Mouse (Mus musculus) heart, adult 2 months (tissue): ENCODE data around the gene Gm33543.

Experiments
- CTCF ChIP-seq: fragments of 200-600 bp; IDR thresholded peaks from 2 replicates; pipeline ENCODE4 v1.8.1; 2022; ENCODE audit warnings: antibody characterized with exemption, mild to moderate bottlenecking, moderate library complexity
- POLR2A ChIP-seq: fragments of 200-500 bp; IDR thresholded peaks from 2 replicates; pipeline ENCODE4 v1.6.1; 2011; ENCODE audit warnings: mild to moderate bottlenecking, low read depth, low read length, control low read depth; ENCODE audit not compliant: insufficient read depth

GRCm38 (mm10) chr10:95817419-95818161 is 25.1 kb downstream of the Gm33543 start:
- TF ChIP-seq POLR2A (no peak), CTCF (no peak)
